Mouse (Mus musculus): ENCODE results near the gene Zc2hc1c.

DNA sequence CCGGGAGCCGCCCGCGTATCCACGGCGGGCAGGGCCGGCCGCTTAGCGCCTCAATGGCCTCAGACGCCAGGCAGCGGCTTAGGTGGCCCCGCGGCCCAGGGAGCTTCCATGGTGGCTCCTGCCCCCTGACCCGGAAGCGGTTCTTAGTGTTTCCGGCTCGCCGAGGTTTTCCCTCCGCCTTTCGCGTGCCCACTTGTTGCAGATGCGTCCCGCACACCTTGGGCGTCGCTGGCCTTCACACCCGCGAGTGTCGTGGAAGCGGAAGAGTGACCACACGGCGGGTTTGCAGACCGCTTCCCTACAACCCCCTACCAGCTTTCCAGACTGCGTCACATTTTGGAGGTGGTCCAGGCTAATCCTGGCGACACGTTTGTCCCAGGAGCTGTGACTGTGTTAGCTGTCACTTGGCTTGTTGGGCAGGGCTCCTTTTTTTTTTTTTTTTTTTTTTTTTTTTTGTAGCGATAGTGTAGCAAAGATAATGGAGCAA is 50.9 kb downstream of the Zc2hc1c start, which contains the start of gene Nek9:
- TF ChIP-seq CTCF (IDR thresholded peaks at IDR 0.05; ENCODE audit: low read depth, low read length), result no peak
- TF ChIP-seq POLR2A (IDR thresholded peaks at IDR 0.05; ENCODE audit: insufficient read depth, low read length), result no peak
